Mouse (Mus musculus) 3134 (cell line): ENCODE measurements around the gene Pdxp.
A peak's percentile ranks its signal among the peaks of the same experiment; 100 is the strongest.

Experiments
- DNase-seq: peaks from one replicate; pipeline ENCODE4 v3.0.0-alpha.2; 2011; ENCODE audit warnings: low spot score; ENCODE audit not compliant: insufficient read length; ENCODE audit errors: extremely low read depth

Pdxp gene

GRCm38 (mm10) chr15:78927021-78927787 is 13.5 kb downstream of the Pdxp start:
- DNase-seq: peak; percentile 63

- DNase-seq: peak; percentile 98
Observed at GRCm38 (mm10) chr15:78927788-78928457, 14.2 kb downstream of the Pdxp start.

- peak; percentile 36 for DNase-seq
Observed at GRCm38 (mm10) chr15:78928539-78928938, 14.8 kb downstream of the Pdxp start.

GRCm38 (mm10) chr15:78930192-78930706 is 16.5 kb downstream of the Pdxp start:
- DNase-seq: peak; percentile 57

GRCm38 (mm10) chr15:78930801-78931426 is 17.2 kb downstream of the Pdxp start:
- DNase-seq: peak; percentile 68

- DNase-seq: peak; percentile 73
Observed at GRCm38 (mm10) chr15:78931577-78931976, 17.9 kb downstream of the Pdxp start.

GRCm38 (mm10) chr15:78934784-78935320 is 21.1 kb downstream of the Pdxp start, which contains the start of gene Nol12:
TSS of gene Nol12 (plus strand) at chr15:78934933.
- DNase-seq: peak; percentile 90

GRCm38 (mm10) chr15:78936403-78936802 is 22.7 kb downstream of the Pdxp start:
- DNase-seq: no peak

- no peak for DNase-seq
Observed at GRCm38 (mm10) chr15:78937311-78937710, 23.6 kb downstream of the Pdxp start.

GRCm38 (mm10) chr15:78937963-78938362 is 24.2 kb downstream of the Pdxp start:
- no peak for DNase-seq

GRCm38 (mm10) chr15:78940325-78940724 is 26.6 kb downstream of the Pdxp start:
- no peak for DNase-seq

- DNase-seq: peak; percentile 60
Observed at GRCm38 (mm10) chr15:78942663-78943062, 28.9 kb downstream of the Pdxp start.

GRCm38 (mm10) chr15:78946232-78946631 is 32.5 kb downstream of the Pdxp start:
- no peak for DNase-seq

- DNase-seq: peak; percentile 98
Observed at GRCm38 (mm10) chr15:78947657-78948056, 33.9 kb downstream of the Pdxp start, which contains the start of gene Triobp. TSS of gene Triobp (plus strand) at chr15:78947724.

- DNase-seq: no peak
Observed at GRCm38 (mm10) chr15:78948152-78948725, 34.5 kb downstream of the Pdxp start.

- DNase-seq: no peak
Observed at GRCm38 (mm10) chr15:78948883-78949282, 35.2 kb downstream of the Pdxp start.

- DNase-seq: no peak
Observed at GRCm38 (mm10) chr15:78955663-78956062, 41.9 kb downstream of the Pdxp start.

- no peak for DNase-seq
Observed at GRCm38 (mm10) chr15:78956351-78956750, 42.6 kb downstream of the Pdxp start.

- DNase-seq: no peak
Observed at GRCm38 (mm10) chr15:78957021-78957420, 43.3 kb downstream of the Pdxp start.

- no peak for DNase-seq
Observed at GRCm38 (mm10) chr15:78959537-78959936, 45.8 kb downstream of the Pdxp start.

- DNase-seq: peak; percentile 76
Observed at GRCm38 (mm10) chr15:78960088-78960487, 46.4 kb downstream of the Pdxp start.
